In the genomic region with DNA sequence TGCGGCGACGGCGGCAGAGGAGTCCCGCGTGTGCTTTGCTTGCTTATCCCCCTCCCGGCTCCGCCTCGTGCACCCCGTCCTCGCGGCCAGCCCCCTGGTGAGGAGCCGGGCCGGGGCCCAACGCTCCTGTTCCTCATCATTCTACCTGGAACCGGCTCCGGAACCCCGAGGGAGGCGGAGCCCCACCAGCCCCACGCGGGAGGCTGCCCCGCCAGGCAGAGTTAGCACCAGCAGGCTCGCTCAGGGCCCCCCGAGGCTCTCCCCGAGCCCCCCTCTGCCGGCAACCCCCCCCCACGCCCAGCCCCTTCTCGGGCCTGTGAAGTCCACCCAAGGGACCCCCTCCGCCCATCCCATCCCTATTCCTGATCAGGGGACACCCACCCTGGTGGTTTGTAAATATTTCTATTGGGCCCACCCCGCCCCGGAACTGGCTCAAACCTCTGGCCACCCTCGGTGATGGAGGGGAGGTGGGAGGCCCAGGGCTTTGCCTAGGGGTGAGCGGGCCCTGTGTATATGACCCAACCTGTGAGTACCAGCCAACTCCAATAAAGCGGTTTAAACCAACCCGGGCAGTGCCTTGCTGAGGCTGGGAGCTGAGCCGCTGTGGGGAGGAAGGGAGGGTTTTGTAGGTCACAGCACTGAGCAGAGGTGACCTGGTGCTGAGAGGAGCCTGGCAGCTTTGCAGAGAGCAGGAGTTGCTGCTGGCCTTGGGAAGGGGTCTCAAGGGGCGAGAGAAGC, we compare ENCODE assay signal across 8 mouse cellular contexts. TPM values are rescaled to one million over a fixed set of nuclear protein-coding genes. Genes with fewer than 3 reads are reported as not detected.
A peak's percentile ranks its signal among the peaks of the same experiment; 100 is the strongest.
DNase-seq lines count a peak whose midpoint lies in the region; ATAC-seq and TF ChIP-seq lines count a peak whose summit lies in the region.

No protein-coding gene starts in this region.

- ATAC-seq in forebrain, embryonic 11.5 days (replicated peaks; ENCODE audit: low FRiP score): 0 out of 2 replicates have a peak, but pooled peaks have one; percentile 39
- ATAC-seq in intestine, postnatal 0 days: 0 out of 2 replicates have a peak, but pooled peaks have one; percentile 17
- peak; percentile 40; the same call in 1 of the 2 replicates for ATAC-seq in midbrain, embryonic 12.5 days (ENCODE audit: low FRiP score, low read depth)

- TF ChIP-seq POLR2A in liver, adult 2 months (IDR thresholded peaks at IDR 0.05; ENCODE audit: extremely low read depth, insufficient read depth, low read length): no peak

- H3K27ac ChIP-seq in liver, adult 2 months (replicated peaks; ENCODE audit: insufficient read depth, low read depth, low read length): no peak overlapping the region
- H3K27ac ChIP-seq in forebrain, embryonic 11.5 days (ENCODE audit: low read depth, low read length): no peak overlapping the region
- H3K27ac ChIP-seq in intestine, postnatal 0 days (ENCODE audit: low read depth, low read length): no peak overlapping the region
- H3K27ac ChIP-seq in midbrain, embryonic 12.5 days (replicated peaks): 0 out of 2 replicates have a peak overlapping the region, but pooled peaks have one; percentile 15

- peak overlapping the region; percentile 99 for H3K4me2 ChIP-seq in forebrain, embryonic 11.5 days (ENCODE audit: low read depth, low read length, severe bottlenecking)
- peak overlapping the region; percentile 87 for H3K4me2 ChIP-seq in intestine, postnatal 0 days (replicated peaks; ENCODE audit: low read depth)
- peak overlapping the region; percentile 89 for H3K4me2 ChIP-seq in midbrain, embryonic 12.5 days (replicated peaks)

- H3K27me3 ChIP-seq in liver, adult 2 months (ENCODE audit: control insufficient read depth, insufficient read depth, low read length): peaks cover 16% of the 10 kb centered on the region
- H3K27me3 ChIP-seq in forebrain, embryonic 11.5 days (ENCODE audit: control insufficient read depth, insufficient read depth, low read length): peaks cover 22% of the 10 kb centered on the region
- H3K27me3 ChIP-seq in intestine, postnatal 0 days (replicated peaks; ENCODE audit: control insufficient read depth, insufficient read depth, low read length): peaks cover 42% of the 10 kb centered on the region
- peaks cover 41% of the 10 kb centered on the region for H3K27me3 ChIP-seq in midbrain, embryonic 12.5 days

- no peak overlapping the region for H3K9ac ChIP-seq in liver, adult 2 months (ENCODE audit: low read depth, low read length)
- H3K9ac ChIP-seq in forebrain, embryonic 11.5 days (ENCODE audit: low read length): peak overlapping the region; percentile 79
- H3K9ac ChIP-seq in intestine, postnatal 0 days (ENCODE audit: low read depth, low read length): peak overlapping the region; percentile 48
- peak overlapping the region; percentile 79 for H3K9ac ChIP-seq in midbrain, embryonic 12.5 days (replicated peaks)

- TF ChIP-seq CTCF in liver, adult 2 months (IDR thresholded peaks at IDR 0.05; ENCODE audit: low read depth, low read length): no peak
- no peak for TF ChIP-seq CTCF in intestine, postnatal 0 days (IDR thresholded peaks at IDR 0.05; ENCODE audit: low read depth)

- WGBS in liver, adult 2 months: 14% methylated on average over 37 of the region's 37 CpGs
- 9% methylated on average over 37 of the region's 37 CpGs for WGBS in forebrain, embryonic 11.5 days
- WGBS in intestine, postnatal 0 days: 10% methylated on average over 37 of the region's 37 CpGs
- 10% methylated on average over 37 of the region's 37 CpGs for WGBS in midbrain, embryonic 12.5 days

- H3K9me3 ChIP-seq in forebrain, embryonic 11.5 days (ENCODE audit: control insufficient read depth, low read length): no peaks in the 10 kb centered on the region
- H3K9me3 ChIP-seq in intestine, postnatal 0 days (ENCODE audit: control insufficient read depth): no peaks in the 10 kb centered on the region
- no peaks in the 10 kb centered on the region for H3K9me3 ChIP-seq in midbrain, embryonic 12.5 days

- peak overlapping the region; percentile 21; the same call in 1 of the 2 replicates for H3K4me3 ChIP-seq in liver, adult 2 months (ENCODE audit: insufficient read depth, low read depth, low read length)
- peak overlapping the region; percentile 50 for H3K4me3 ChIP-seq in forebrain, embryonic 11.5 days (ENCODE audit: low read depth, low read length)
- H3K4me3 ChIP-seq in intestine, postnatal 0 days (ENCODE audit: low read depth, low read length): peak overlapping the region; percentile 42
- peak overlapping the region; percentile 54 for H3K4me3 ChIP-seq in midbrain, embryonic 12.5 days

- H3K36me3 ChIP-seq in liver, adult 2 months (ENCODE audit: control insufficient read depth, insufficient read depth, low read length): no peaks in the 10 kb centered on the region
- H3K36me3 ChIP-seq in forebrain, embryonic 11.5 days (ENCODE audit: control insufficient read depth, insufficient read depth, low read length): no peaks in the 10 kb centered on the region
- no peaks in the 10 kb centered on the region for H3K36me3 ChIP-seq in intestine, postnatal 0 days (ENCODE audit: control insufficient read depth, insufficient read depth)
- no peaks in the 10 kb centered on the region for H3K36me3 ChIP-seq in midbrain, embryonic 12.5 days

- DNase-seq in liver, adult 2 months (ENCODE audit: extremely low read depth, low read depth, low spot score): no peak
- DNase-seq in liver: no peak
- DNase-seq in forebrain, embryonic 11.5 days (ENCODE audit: low spot score): no peak
- no peak for DNase-seq in yolk sac, embryonic 10.5 days (ENCODE audit: low spot score)
- no peak for DNase-seq in adrenal gland, postnatal 25 days
- no peak for DNase-seq in T-cell, adult 2 months (ENCODE audit: low spot score)

- no peaks in the 10 kb centered on the region for H3K79me2 ChIP-seq in liver, adult 2 months (ENCODE audit: control insufficient read depth, insufficient read depth, low read length)

- H3K4me1 ChIP-seq in liver, adult 2 months (ENCODE audit: control insufficient read depth, insufficient read depth, low read length): peaks cover 1% of the 10 kb centered on the region; the same call in 1 of the 2 replicates
- peaks cover 6% of the 10 kb centered on the region; the same call in 1 of the 2 replicates for H3K4me1 ChIP-seq in forebrain, embryonic 11.5 days (replicated peaks; ENCODE audit: control insufficient read depth, insufficient read depth, low read length)
- peaks cover 2% of the 10 kb centered on the region; the same call in 1 of the 2 replicates for H3K4me1 ChIP-seq in intestine, postnatal 0 days (replicated peaks; ENCODE audit: control insufficient read depth, insufficient read depth, low read length)
- H3K4me1 ChIP-seq in midbrain, embryonic 12.5 days: peaks cover 27% of the 10 kb centered on the region

RNA-seq across cellular contexts. Expression of gene Vstm2l, which starts 29.9 kb away (rescaled TPM):
- not detected in 2 replicates for total RNA-seq in liver, adult 2 months (2014; rRNA removed)
- polyA plus RNA-seq in liver, adult 2 months (2012; rRNA removed): not detected in 2 replicates
- polyA plus RNA-seq in forebrain, embryonic 11.5 days (2014; fragmentation: Nextera tagmentation; extraction: Ambion mirVana): 0.86 and 1.3 TPM in 2 replicates
- polyA plus RNA-seq in intestine, postnatal 0 days (2015; fragmentation: Nextera tagmentation; extraction: Ambion mirVana): 0.75 and 0.90 TPM in 2 replicates
- polyA plus RNA-seq in midbrain, embryonic 12.5 days (2016; fragmentation: Nextera tagmentation; extraction: Ambion mirVana): 8.9 and 9.3 TPM in 2 replicates
- 1.4 and 1.6 TPM in 2 replicates for total RNA-seq in adrenal gland, postnatal 25 days (2021)
